Mouse (Mus musculus): ENCODE results near the gene Smyd3. TPM values are rescaled to one million over a fixed set of nuclear protein-coding genes. Genes with fewer than 3 reads are reported as not detected.

Smyd3 gene
- polyA plus RNA-seq, 1 experiment, result 9.6 TPM

DNA sequence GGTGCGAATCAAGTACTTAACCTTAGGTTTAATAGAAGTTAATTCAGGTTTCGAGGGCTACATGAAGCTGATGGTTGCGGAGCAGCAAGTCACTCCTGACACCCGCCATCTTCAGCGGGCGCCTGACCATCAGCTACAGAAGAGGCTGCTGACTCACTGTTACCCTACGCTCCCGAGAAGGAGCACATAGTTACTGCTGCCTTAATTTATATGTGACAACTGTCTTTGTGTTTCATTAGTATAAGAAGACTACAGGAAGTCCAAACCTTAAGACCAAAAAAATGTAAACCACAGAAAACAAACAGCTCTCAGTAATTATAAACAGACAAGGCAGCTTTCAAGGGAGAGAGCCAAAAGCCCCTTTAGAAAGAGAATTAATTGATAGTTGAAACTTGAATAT, 49.9 kb downstream of the Smyd3 start:
- no peak for TF ChIP-seq CTCF (IDR thresholded peaks at IDR 0.05; ENCODE audit: borderline replicate concordance, control insufficient read depth, extremely low read depth, insufficient read depth, low read length, poor library complexity)
- no peak for TF ChIP-seq POLR2A (IDR thresholded peaks at IDR 0.05; ENCODE audit: control insufficient read depth, extremely low read depth, insufficient read depth, low read length, poor library complexity)
- no peaks in the 10 kb centered on the region for H3K4me1 ChIP-seq (replicated peaks; ENCODE audit: control insufficient read depth, insufficient read depth, low read length)
- no peak for DNase-seq
- WGBS, result 96% methylated on average over 8 of the region's 8 CpGs
- H3K36me3 ChIP-seq (ENCODE audit: control insufficient read depth, insufficient read depth, low read length), result no peaks in the 10 kb centered on the region
- no peak overlapping the region for H3K4me3 ChIP-seq (ENCODE audit: control insufficient read depth, insufficient read depth, low read length)
- no peak overlapping the region for H3K27ac ChIP-seq (ENCODE audit: control insufficient read depth, insufficient read depth, low read length)
- no peaks in the 10 kb centered on the region for H3K27me3 ChIP-seq (ENCODE audit: control insufficient read depth, insufficient read depth, low read length)

DNA sequence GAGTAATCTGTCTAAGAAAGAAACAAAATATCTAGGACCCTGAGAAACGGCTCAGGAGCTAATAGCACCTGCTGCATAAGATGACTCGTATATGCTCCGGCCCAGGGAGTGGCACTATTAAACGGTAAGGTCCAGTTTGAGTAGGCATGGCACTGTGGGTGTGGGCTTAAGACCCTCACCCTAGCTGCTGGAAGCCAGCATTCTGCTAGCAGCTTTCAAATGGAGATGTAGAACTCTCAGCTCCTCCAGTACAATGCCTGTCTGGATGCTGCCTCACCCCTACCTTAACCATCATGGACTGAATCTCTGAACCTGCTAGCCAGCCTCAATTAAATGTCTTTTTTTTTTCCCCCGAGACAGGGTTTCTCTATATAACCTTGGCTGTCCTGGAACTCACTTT, 55.5 kb downstream of the Smyd3 start:
- TF ChIP-seq POLR2A (IDR thresholded peaks at IDR 0.05; ENCODE audit: control insufficient read depth, extremely low read depth, insufficient read depth, low read length, poor library complexity), result no peak
- TF ChIP-seq CTCF (IDR thresholded peaks at IDR 0.05; ENCODE audit: borderline replicate concordance, control insufficient read depth, extremely low read depth, insufficient read depth, low read length, poor library complexity), result no peak
- H3K36me3 ChIP-seq (ENCODE audit: control insufficient read depth, insufficient read depth, low read length), result no peaks in the 10 kb centered on the region
- H3K4me3 ChIP-seq (ENCODE audit: control insufficient read depth, insufficient read depth, low read length), result no peak overlapping the region
- no peaks in the 10 kb centered on the region for H3K4me1 ChIP-seq (replicated peaks; ENCODE audit: control insufficient read depth, insufficient read depth, low read length)
- 96% methylated on average over 5 of the region's 5 CpGs for WGBS
- no peak for DNase-seq
- H3K27ac ChIP-seq (ENCODE audit: control insufficient read depth, insufficient read depth, low read length), result no peak overlapping the region
- H3K27me3 ChIP-seq (ENCODE audit: control insufficient read depth, insufficient read depth, low read length), result no peaks in the 10 kb centered on the region

DNA sequence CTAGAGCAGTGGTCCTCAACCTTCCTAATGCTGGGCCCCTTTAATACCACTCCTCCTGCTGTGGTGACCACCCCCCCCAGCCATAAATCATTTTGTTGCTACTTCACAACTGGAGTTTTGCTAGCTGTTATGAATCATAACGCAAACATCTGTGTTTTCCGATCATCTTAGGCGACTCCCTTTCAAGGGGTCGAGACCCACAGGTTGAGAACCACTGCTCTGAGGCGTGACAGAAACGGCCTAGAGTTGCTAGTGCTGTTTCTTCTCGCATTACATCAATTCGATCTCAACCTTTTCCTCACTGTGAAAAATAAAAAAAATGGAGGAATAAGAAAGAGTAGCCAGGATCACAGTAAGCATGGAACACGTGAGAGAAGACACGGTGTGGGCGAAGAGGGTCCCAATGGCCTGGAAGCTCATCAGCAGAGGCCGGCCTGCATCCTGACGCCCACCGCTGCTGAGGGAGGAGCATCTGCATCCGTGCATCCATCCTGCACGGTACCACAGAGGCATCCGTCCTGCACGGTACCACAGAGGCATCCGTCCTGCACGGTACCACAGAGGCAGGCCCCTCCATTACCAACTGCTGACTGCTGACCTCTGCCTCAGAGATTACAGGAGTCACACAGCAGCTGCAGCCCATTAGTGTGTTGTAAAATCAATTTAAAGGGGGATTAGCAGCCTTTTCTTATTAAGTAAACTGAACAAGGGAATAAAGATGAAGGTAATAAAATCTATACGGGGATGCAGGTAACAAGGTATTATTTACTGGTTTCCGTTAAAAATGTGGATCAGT, 56.6 kb downstream of the Smyd3 start:
- Histone ChIP-seq H3K27ac (ENCODE audit: control insufficient read depth, insufficient read depth, low read length) (no peak overlapping the region), H3K4me1 (replicated peaks; ENCODE audit: control insufficient read depth, insufficient read depth, low read length) (no peaks in the 10 kb centered on the region), H3K4me3 (ENCODE audit: control insufficient read depth, insufficient read depth, low read length) (no peak overlapping the region), H3K36me3 (ENCODE audit: control insufficient read depth, insufficient read depth, low read length) (no peaks in the 10 kb centered on the region), H3K27me3 (ENCODE audit: control insufficient read depth, insufficient read depth, low read length) (no peaks in the 10 kb centered on the region)
- WGBS, result 97% methylated on average over 22 of the region's 22 CpGs
- DNase-seq, result no peak
- TF ChIP-seq POLR2A (IDR thresholded peaks at IDR 0.05; ENCODE audit: control insufficient read depth, extremely low read depth, insufficient read depth, low read length, poor library complexity) (no peak), CTCF (IDR thresholded peaks at IDR 0.05; ENCODE audit: borderline replicate concordance, control insufficient read depth, extremely low read depth, insufficient read depth, low read length, poor library complexity) (no peak)

DNA sequence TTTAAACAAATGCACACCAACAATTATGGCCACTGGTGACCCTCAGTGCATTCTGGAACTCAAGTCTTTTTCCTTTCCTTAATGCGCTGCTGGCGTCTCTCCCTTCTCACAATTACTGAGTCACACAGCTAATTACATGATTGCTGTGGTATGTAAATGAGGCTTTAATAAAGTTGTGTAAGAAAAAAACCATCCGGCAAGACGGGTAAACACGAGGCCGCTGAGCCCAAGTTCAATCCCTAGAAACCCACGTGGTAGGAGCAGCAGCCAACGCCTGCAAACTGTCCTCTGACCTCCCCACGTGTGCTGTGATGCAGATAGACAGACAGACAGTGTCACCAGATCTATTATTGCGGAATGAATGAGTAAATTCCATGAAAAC, 58.9 kb downstream of the Smyd3 start:
- Histone ChIP-seq H3K27me3 (ENCODE audit: control insufficient read depth, insufficient read depth, low read length) (no peaks in the 10 kb centered on the region), H3K36me3 (ENCODE audit: control insufficient read depth, insufficient read depth, low read length) (no peaks in the 10 kb centered on the region), H3K4me1 (replicated peaks; ENCODE audit: control insufficient read depth, insufficient read depth, low read length) (no peaks in the 10 kb centered on the region), H3K4me3 (ENCODE audit: control insufficient read depth, insufficient read depth, low read length) (no peak overlapping the region), H3K27ac (ENCODE audit: control insufficient read depth, insufficient read depth, low read length) (no peak overlapping the region)
- no peak for DNase-seq
- WGBS, result 95% methylated on average over 10 of the region's 10 CpGs
- TF ChIP-seq CTCF (IDR thresholded peaks at IDR 0.05; ENCODE audit: borderline replicate concordance, control insufficient read depth, extremely low read depth, insufficient read depth, low read length, poor library complexity) (no peak), POLR2A (IDR thresholded peaks at IDR 0.05; ENCODE audit: control insufficient read depth, extremely low read depth, insufficient read depth, low read length, poor library complexity) (no peak)

DNA sequence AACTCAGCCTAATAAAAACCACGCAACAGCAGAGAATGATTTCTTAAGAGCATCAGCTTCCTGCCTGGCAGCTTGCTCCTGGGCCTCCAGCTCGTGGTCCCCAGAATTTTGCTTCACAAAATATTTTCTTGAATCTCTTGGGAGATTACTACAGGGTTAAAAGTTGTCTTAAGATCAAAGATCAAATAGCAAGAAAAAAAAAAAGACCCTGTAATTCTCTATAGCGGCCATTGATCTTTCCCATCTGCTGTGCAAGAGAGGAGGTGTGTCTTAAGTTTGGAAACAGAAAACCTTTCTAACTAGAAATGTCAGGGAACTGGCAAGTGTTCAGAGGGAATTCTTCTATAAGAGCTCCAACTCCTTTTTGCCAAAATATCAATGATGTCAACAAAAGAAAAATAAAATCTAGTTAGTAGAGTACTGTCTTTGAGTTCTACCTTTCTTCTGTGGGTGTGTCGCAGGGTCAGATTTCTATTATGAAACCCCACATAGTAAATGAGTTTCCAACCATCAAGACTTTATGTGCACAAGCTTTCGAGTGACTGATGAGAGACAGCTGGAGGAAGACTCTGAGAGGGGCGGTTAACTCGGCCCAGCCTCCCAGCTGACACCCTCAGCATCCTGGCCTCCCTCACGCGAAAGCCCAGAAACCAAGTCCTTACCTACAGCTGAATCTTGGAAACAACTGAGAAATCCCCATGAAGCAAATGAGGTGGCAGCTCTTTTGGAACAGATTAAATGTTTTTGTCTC, 59.4 kb downstream of the Smyd3 start:
- Histone ChIP-seq H3K4me1 (replicated peaks; ENCODE audit: control insufficient read depth, insufficient read depth, low read length) (no peaks in the 10 kb centered on the region), H3K4me3 (ENCODE audit: control insufficient read depth, insufficient read depth, low read length) (no peak overlapping the region), H3K27ac (ENCODE audit: control insufficient read depth, insufficient read depth, low read length) (no peak overlapping the region), H3K36me3 (ENCODE audit: control insufficient read depth, insufficient read depth, low read length) (no peaks in the 10 kb centered on the region), H3K27me3 (ENCODE audit: control insufficient read depth, insufficient read depth, low read length) (no peaks in the 10 kb centered on the region)
- DNase-seq, result no peak
- WGBS, result 86% methylated on average over 9 of the region's 9 CpGs
- TF ChIP-seq POLR2A (IDR thresholded peaks at IDR 0.05; ENCODE audit: control insufficient read depth, extremely low read depth, insufficient read depth, low read length, poor library complexity), result no peak
- no peak for TF ChIP-seq CTCF (IDR thresholded peaks at IDR 0.05; ENCODE audit: borderline replicate concordance, control insufficient read depth, extremely low read depth, insufficient read depth, low read length, poor library complexity)

DNA sequence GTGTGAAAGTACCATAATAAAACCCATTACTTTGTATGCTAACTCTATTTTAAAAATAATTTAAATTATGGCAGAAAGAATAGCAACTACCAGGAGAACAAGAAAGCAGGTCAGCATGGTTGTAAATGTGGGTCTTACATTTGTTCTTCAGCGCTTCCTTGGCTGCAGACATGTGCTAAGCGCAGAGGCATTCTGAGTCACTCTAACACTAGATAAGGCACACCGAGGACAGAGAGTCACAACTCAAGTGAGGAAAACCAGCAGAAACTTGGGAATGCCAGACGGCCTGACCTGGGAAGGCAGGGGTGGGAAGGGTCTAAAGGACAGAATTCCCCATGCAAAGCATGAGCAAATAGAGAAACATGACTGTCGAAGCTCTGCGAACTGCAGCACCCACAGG, 63.2 kb downstream of the Smyd3 start:
- no peak overlapping the region for H3K4me3 ChIP-seq (ENCODE audit: control insufficient read depth, insufficient read depth, low read length)
- H3K4me1 ChIP-seq (replicated peaks; ENCODE audit: control insufficient read depth, insufficient read depth, low read length), result no peaks in the 10 kb centered on the region
- 96% methylated on average over 6 of the region's 6 CpGs for WGBS
- no peaks in the 10 kb centered on the region for H3K27me3 ChIP-seq (ENCODE audit: control insufficient read depth, insufficient read depth, low read length)
- no peaks in the 10 kb centered on the region for H3K36me3 ChIP-seq (ENCODE audit: control insufficient read depth, insufficient read depth, low read length)
- DNase-seq, result no peak
- TF ChIP-seq CTCF (IDR thresholded peaks at IDR 0.05; ENCODE audit: borderline replicate concordance, control insufficient read depth, extremely low read depth, insufficient read depth, low read length, poor library complexity) (no peak), POLR2A (IDR thresholded peaks at IDR 0.05; ENCODE audit: control insufficient read depth, extremely low read depth, insufficient read depth, low read length, poor library complexity) (no peak)
- no peak overlapping the region for H3K27ac ChIP-seq (ENCODE audit: control insufficient read depth, insufficient read depth, low read length)

Measured in thymus, adult 2 months (tissue).